Comparison of ENCODE assay signal across 9 mouse cellular contexts in the genomic region with DNA sequence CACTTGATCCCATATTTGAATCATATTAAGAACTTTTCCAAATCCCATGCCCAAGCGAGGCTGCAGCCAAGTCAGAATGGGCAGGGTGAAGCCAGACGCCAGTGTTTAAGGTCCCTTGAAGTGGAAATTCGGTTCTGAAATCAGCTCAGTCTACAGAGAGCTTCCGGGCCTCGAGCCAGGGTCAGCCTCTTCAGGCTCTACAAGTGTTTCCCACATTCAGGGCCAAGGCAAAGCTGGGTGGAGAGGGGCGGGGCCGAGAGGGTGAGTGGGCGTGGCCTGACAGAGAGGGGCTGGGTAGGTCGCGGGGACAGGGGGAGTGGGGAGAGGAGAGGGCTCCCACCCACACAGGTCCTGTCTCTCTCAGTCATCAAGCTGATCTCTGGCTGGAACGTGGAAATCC. TPM values are rescaled to one million over a fixed set of nuclear protein-coding genes. Genes with fewer than 3 reads are reported as not detected.
DNase-seq lines count a peak whose midpoint lies in the region; ATAC-seq and TF ChIP-seq lines count a peak whose summit lies in the region.
"Had no signal": no experiment of that assay in that cellular context is flagged by ENCODE, and none has a peak within 500 bp of the region (broad histone marks: within the 10 kb centered on the region; RNA-seq: fewer than 3 reads in every experiment).

No protein-coding gene starts in this region.

- DNase-seq in layer of hippocampus, adult 11-12 months (ENCODE audit: low spot score): peak; percentile 13
- DNase-seq in layer of hippocampus, adult 9-10 months (ENCODE audit: low spot score): no peak
- peak; percentile 69 for DNase-seq in adrenal gland, postnatal 10 days
- peak; percentile 3 to 11 for DNase-seq in frontal cortex, postnatal 36 days (ENCODE audit: low spot score in 2 of 2)
- peak; percentile 87 to 91 for DNase-seq in lung, adult 18-20 months
- DNase-seq in urinary bladder, postnatal 25 days (ENCODE audit: low spot score): no peak

- no peak overlapping the region for H3K4me2 ChIP-seq in liver, embryonic 12.5 days

- no peaks in the 10 kb centered on the region for H3K27me3 ChIP-seq in testis, adult 2 months (ENCODE audit: control insufficient read depth, insufficient read depth, low read length)
- H3K27me3 ChIP-seq in liver, embryonic 12.5 days (replicated peaks): peaks cover 17% of the 10 kb centered on the region

- no peak overlapping the region for H3K27ac ChIP-seq in testis, adult 2 months (ENCODE audit: control insufficient read depth, insufficient read depth, low read depth, low read length)
- H3K27ac ChIP-seq in liver, embryonic 12.5 days: no peak overlapping the region

- peaks cover 16% of the 10 kb centered on the region for H3K4me1 ChIP-seq in testis, adult 2 months (ENCODE audit: control insufficient read depth, insufficient read depth, low read length)
- peaks cover 21% of the 10 kb centered on the region for H3K4me1 ChIP-seq in liver, embryonic 12.5 days

- no peak for TF ChIP-seq POLR2A in testis, adult 2 months (IDR thresholded peaks at IDR 0.05; ENCODE audit: control insufficient read depth, low read depth, low read length)

- TF ChIP-seq CTCF in testis, adult 2 months (IDR thresholded peaks at IDR 0.05; ENCODE audit: control insufficient read depth, insufficient read depth, insufficient replicate concordance, low read depth, low read length): no peak

- no peak for ATAC-seq in liver, embryonic 12.5 days

- H3K36me3 ChIP-seq in testis, adult 2 months (ENCODE audit: control insufficient read depth, insufficient read depth, low read length): no peaks in the 10 kb centered on the region
- no peaks in the 10 kb centered on the region for H3K36me3 ChIP-seq in liver, embryonic 12.5 days

- no peak overlapping the region for H3K9ac ChIP-seq in liver, embryonic 12.5 days

- H3K9me3 ChIP-seq in liver, embryonic 12.5 days (replicated peaks): no peaks in the 10 kb centered on the region

- H3K4me3 ChIP-seq in testis, adult 2 months (ENCODE audit: control insufficient read depth, low read depth, low read length): peak overlapping the region; percentile 6; the same call in 1 of the 2 replicates
- no peak overlapping the region for H3K4me3 ChIP-seq in liver, embryonic 12.5 days
- H3K4me3 ChIP-seq: myocyte had no signal

- WGBS in liver, embryonic 12.5 days (ENCODE audit: insufficient replicate concordance): 28% methylated on average over 11 of the region's 11 CpGs

RNA-seq across cellular contexts. Expression of gene Myom3, which starts 38.4 kb away (rescaled TPM):
- total RNA-seq in adrenal gland, postnatal 10 days (2021): 10 to 100 TPM in 1 of 2 experiments, 1 to 10 TPM in 1; 4.2 to 15.1 TPM
- polyA plus RNA-seq in testis, adult 2 months (2012; rRNA removed): 0.45 and 0.47 TPM in 2 replicates
- polyA plus RNA-seq in liver, embryonic 12.5 days (2016; fragmentation: Nextera tagmentation; extraction: Ambion mirVana): 0.11 and 0.18 TPM in 2 replicates

RNA-seq across cellular contexts. Expression of gene Srsf10, which starts 57.6 kb away (rescaled TPM):
- 100 to 1,000 TPM in 1 of 2 experiments, 10 to 100 TPM in 1; 94.0 to 117 TPM for total RNA-seq in adrenal gland, postnatal 10 days (2021)
- polyA plus RNA-seq in testis, adult 2 months (2012; rRNA removed): 72.8 and 76.8 TPM in 2 replicates
- 157 TPM in 2 replicates for polyA plus RNA-seq in liver, embryonic 12.5 days (2016; fragmentation: Nextera tagmentation; extraction: Ambion mirVana)

Comparison
In these comparisons a context has a peak if more than half of its experiments do, and no peak if none do; other contexts are left out.
1. DNase-seq: peak in layer of hippocampus, adult 11-12 months (single experiment), adrenal gland, postnatal 10 days (single experiment), frontal cortex, postnatal 36 days (2 of 2) and lung, adult 18-20 months (2 of 2); none in layer of hippocampus, adult 9-10 months (single experiment) and urinary bladder, postnatal 25 days (single experiment).